Mouse (Mus musculus) erythroblast, embryonic 14.5 days (primary cell): Measurements from ENCODE around the gene Gtf3c1.

ENCODE experiments used
- GATA1 ChIP-seq: IDR thresholded peaks from 2 replicates; pipeline ENCODE4 v1.6.1; 2012; ENCODE audit warnings: low read length, inconsistent platforms, mixed read lengths
- TAL1 ChIP-seq: IDR thresholded peaks from 3 replicates; pipeline ENCODE4 v1.6.1; 2012; ENCODE audit warnings: low read length, inconsistent platforms, mixed read lengths

DNA sequence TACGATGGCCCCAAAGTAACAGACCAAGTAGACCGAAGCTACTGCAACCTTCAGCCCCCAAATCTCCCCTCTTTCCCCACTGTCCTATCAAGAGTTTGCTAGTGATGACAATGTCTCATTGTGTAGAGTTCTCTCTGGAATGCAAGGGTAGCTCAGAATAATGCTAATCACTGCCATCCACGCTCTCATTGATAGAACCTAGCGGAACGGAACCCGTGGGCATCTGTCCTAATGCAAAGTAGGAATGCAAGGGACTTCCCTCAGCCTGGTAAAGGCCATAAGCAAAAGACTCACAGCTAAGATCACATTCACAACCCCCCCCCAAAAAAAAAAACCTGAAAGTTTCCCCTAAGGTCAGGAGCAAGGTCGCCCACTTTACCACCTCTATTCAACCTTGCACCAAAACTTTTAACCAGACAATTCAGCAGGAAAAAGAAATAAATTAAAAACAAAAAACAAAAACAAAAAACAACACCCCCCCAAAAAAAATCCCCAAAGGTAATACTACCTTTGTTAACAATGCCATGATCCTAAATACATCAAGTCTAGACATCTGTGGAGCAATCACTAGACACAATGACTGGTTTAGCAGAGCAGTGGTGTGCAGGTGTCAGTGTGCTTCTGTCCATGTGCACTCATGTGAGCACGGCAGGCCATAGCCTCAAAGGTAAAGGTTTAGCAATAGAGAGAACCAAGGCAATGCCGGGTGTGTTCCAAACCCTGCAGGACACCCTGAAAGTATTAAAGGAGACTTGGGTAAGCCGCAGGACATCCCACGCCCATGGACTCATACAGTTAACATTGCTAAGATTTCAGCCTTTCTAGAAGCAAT, 109.8 kb downstream of the Gtf3c1 start:
- TF ChIP-seq TAL1 (no peak), GATA1 (no peak)
